Mouse (Mus musculus): ENCODE measurements around the gene Grm4. TPM values are rescaled to one million over a fixed set of nuclear protein-coding genes. Genes with fewer than 3 reads are reported as not detected.
"Not testable (repeated sequence)": the region's sequence is repeated elsewhere in the genome, so short reads cannot be mapped to it uniquely, and the experiment has no call there.

The Grm4 gene
- polyA plus RNA-seq, 1 experiment from 2014 or later = 1.3 TPM

DNA sequence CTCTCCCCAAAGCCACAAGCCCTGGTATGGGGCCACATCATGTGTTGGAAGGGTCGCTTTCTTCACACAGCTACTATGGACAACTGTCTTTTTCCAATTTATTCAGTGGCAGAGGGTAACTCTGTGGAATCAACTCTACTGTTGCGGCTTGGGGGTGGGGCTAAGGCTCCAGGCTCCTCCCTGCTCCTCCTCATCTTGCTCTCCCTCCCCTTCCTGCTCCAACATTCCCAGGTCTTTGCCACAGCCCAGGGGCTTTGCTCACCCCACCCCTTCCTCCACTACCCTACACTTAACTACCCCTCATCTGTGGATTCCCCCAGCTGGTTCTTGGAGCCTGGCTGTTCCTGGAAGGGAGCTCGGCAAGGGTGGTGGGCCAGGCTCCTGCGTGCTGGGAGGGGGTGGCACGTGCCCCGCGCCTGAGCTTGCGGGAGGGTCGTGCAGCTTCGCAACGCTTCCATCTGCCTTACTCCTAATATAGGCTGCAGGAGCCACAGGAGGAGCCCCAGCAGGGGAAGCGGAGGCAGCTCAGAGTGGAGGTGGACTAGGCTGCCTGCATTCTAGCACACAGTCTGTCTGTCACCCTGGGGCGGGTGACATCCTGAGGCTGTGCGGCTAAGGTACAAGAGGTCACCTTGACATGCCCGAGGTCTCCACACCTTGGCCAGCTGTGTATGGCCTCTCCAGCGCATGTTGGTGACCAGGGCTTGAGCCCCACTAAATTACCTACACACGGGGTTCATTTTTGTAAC, 135.5 kb downstream of the Grm4 start:
- ATAC-seq (replicated peaks; ENCODE audit: low FRiP score) (no peak), DNase-seq (ENCODE audit: low spot score) (no peak)
- no peak overlapping the region for H3K27ac ChIP-seq (ENCODE audit: low read depth, low read length)
- no peak overlapping the region for H3K9ac ChIP-seq (ENCODE audit: low read length)
- no peak overlapping the region for H3K4me2 ChIP-seq (ENCODE audit: low read depth, low read length, severe bottlenecking)
- no peaks in the 10 kb centered on the region for H3K9me3 ChIP-seq (ENCODE audit: control insufficient read depth, low read length)
- H3K4me3 ChIP-seq (ENCODE audit: low read depth, low read length) = no peak overlapping the region
- no peaks in the 10 kb centered on the region for H3K27me3 ChIP-seq (ENCODE audit: control insufficient read depth, insufficient read depth, low read length)
- WGBS = 46% methylated on average over 17 of the region's 17 CpGs
- peaks cover 3% of the 10 kb centered on the region; the same call in 1 of the 2 replicates for H3K4me1 ChIP-seq (replicated peaks; ENCODE audit: control insufficient read depth, insufficient read depth, low read length)
- H3K36me3 ChIP-seq (ENCODE audit: control insufficient read depth, insufficient read depth, low read length) = no peaks in the 10 kb centered on the region

DNA sequence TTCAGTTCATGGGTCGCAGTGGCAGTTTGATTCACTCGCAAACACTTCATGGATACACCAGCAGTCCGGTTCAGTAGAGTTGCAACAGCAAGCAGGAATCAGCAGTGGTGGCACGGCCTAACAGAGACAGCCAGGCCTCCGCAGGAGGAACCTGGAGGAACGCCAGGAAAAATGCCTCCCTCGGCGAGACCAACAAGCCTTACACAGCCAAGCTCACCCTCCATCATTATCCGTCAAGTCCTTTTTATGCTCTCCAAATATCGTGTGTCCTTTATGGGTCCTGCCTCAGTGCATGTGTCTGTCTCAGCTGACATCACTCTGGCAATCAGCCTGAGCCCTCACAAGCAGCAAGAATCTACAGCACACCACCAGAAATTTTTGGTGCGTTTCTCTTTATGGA, 138.3 kb downstream of the Grm4 start:
- DNase-seq (ENCODE audit: low spot score) = no peak
- no peaks in the 10 kb centered on the region; the same call in 1 of the 2 replicates for H3K9me3 ChIP-seq (ENCODE audit: control insufficient read depth, low read length)
- H3K4me3 ChIP-seq (ENCODE audit: low read depth, low read length) = no peak overlapping the region
- no peak overlapping the region for H3K9ac ChIP-seq (ENCODE audit: low read length)
- H3K36me3 ChIP-seq (ENCODE audit: control insufficient read depth, insufficient read depth, low read length) = no peaks in the 10 kb centered on the region
- no peak overlapping the region for H3K4me2 ChIP-seq (ENCODE audit: low read depth, low read length, severe bottlenecking)
- H3K4me1 ChIP-seq (replicated peaks; ENCODE audit: control insufficient read depth, insufficient read depth, low read length) = no peaks in the 10 kb centered on the region; the same call in 1 of the 2 replicates
- 93% methylated on average over 11 of the region's 11 CpGs for WGBS
- ATAC-seq (replicated peaks; ENCODE audit: low FRiP score) = no peak
- H3K27ac ChIP-seq (ENCODE audit: low read depth, low read length) = no peak overlapping the region
- no peaks in the 10 kb centered on the region for H3K27me3 ChIP-seq (ENCODE audit: control insufficient read depth, insufficient read depth, low read length)

DNA sequence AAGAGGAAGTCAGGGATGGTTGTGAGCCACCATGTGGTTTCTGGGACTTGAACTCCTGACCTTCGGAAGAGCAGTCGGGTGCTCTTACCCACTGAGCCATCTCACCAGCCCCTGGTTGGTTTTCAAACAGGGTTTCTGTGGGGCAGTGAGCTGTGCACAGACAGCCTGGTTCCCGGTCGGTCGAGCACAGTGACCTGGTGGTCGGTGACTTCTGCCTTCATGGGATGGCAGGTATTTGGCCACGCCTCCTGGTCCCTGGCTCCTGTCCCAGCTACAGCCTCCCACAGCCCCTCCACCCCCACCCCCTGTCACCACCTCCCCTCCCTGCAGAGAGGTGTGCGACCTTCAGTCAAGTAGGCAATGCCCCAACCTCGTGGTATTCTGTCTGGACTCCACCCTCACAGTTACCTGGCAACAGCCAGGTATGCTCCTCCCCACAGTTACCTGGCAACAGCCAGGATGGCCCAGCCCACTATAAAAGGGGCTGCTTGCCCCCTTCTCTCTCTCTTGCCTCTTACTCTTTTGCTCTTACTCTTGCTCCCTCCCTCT, 140.2 kb downstream of the Grm4 start:
- H3K4me2 ChIP-seq (ENCODE audit: low read depth, low read length, severe bottlenecking); ATAC-seq (replicated peaks; ENCODE audit: low FRiP score); H3K4me3 ChIP-seq (ENCODE audit: low read depth, low read length); H3K36me3 ChIP-seq (ENCODE audit: control insufficient read depth, insufficient read depth, low read length); H3K27me3 ChIP-seq (ENCODE audit: control insufficient read depth, insufficient read depth, low read length); DNase-seq (ENCODE audit: low spot score); H3K9me3 ChIP-seq (ENCODE audit: control insufficient read depth, low read length); H3K27ac ChIP-seq (ENCODE audit: low read depth, low read length); H3K9ac ChIP-seq (ENCODE audit: low read length); H3K4me1 ChIP-seq (replicated peaks; ENCODE audit: control insufficient read depth, insufficient read depth, low read length): not testable (repeated sequence)
- WGBS = 73% methylated on average over 9 of the region's 9 CpGs

DNA sequence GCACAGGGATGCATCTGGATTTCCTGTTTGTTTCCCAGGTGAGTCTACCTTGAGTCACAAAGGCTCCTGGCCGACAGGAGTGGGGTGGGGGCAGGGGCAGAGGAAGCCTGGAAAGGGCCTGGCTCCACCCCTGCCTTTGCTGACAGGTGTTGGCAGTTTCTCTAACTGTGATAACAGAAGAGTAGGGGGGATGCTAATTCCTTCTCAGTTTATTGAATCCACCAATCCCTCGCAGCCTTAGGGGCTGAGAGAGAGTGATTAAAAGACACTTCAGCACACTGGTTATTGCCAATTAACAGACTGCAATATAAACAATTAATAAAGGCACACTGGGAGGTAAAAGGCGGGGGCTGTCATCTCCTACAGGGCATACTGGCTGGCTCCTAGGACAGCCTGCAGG, 142.2 kb downstream of the Grm4 start:
- H3K9me3 ChIP-seq (ENCODE audit: control insufficient read depth, low read length) = no peaks in the 10 kb centered on the region; the same call in 1 of the 2 replicates
- H3K27ac ChIP-seq (ENCODE audit: low read depth, low read length) = no peak overlapping the region
- ATAC-seq (replicated peaks; ENCODE audit: low FRiP score) = no peak
- DNase-seq (ENCODE audit: low spot score) = no peak
- H3K27me3 ChIP-seq (ENCODE audit: control insufficient read depth, insufficient read depth, low read length) = no peaks in the 10 kb centered on the region
- H3K4me3 ChIP-seq (ENCODE audit: low read depth, low read length) = no peak overlapping the region
- no peak overlapping the region for H3K9ac ChIP-seq (ENCODE audit: low read length)
- H3K4me2 ChIP-seq (ENCODE audit: low read depth, low read length, severe bottlenecking) = no peak overlapping the region
- no peaks in the 10 kb centered on the region for H3K4me1 ChIP-seq (replicated peaks; ENCODE audit: control insufficient read depth, insufficient read depth, low read length)
- H3K36me3 ChIP-seq (ENCODE audit: control insufficient read depth, insufficient read depth, low read length) = no peaks in the 10 kb centered on the region
- 34% methylated on average over 3 of the region's 3 CpGs for WGBS

DNA sequence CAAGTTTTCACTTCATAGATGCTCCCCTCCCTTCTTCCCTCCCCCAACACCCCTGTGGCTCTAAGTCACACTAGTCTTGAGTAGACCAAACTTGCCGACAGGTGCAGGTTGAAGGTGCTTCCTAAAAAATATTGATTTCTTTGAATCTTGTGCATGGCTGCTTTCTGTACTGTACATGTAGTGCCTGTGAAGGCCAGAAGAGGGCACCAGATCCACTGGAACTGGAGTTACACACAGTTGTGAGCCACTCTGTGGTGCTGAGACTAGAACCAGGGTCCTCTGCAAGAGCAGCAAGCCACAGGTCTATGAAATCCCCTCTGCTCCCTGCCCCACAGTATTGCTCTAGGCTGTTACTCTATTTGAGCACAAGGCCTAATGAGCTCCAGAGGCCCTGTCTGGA, 144.1 kb downstream of the Grm4 start:
- Histone ChIP-seq H3K4me2 (ENCODE audit: low read depth, low read length, severe bottlenecking) (no peak overlapping the region), H3K27me3 (ENCODE audit: control insufficient read depth, insufficient read depth, low read length) (no peaks in the 10 kb centered on the region), H3K4me1 (replicated peaks; ENCODE audit: control insufficient read depth, insufficient read depth, low read length) (no peaks in the 10 kb centered on the region), H3K9me3 (ENCODE audit: control insufficient read depth, low read length) (no peaks in the 10 kb centered on the region; the same call in 1 of the 2 replicates), H3K36me3 (ENCODE audit: control insufficient read depth, insufficient read depth, low read length) (no peaks in the 10 kb centered on the region), H3K9ac (ENCODE audit: low read length) (no peak overlapping the region), H3K4me3 (ENCODE audit: low read depth, low read length) (no peak overlapping the region), H3K27ac (ENCODE audit: low read depth, low read length) (no peak overlapping the region)
- 100% methylated on average over 1 of the region's 1 CpGs for WGBS
- ATAC-seq (replicated peaks; ENCODE audit: low FRiP score) (no peak), DNase-seq (ENCODE audit: low spot score) (no peak)

DNA sequence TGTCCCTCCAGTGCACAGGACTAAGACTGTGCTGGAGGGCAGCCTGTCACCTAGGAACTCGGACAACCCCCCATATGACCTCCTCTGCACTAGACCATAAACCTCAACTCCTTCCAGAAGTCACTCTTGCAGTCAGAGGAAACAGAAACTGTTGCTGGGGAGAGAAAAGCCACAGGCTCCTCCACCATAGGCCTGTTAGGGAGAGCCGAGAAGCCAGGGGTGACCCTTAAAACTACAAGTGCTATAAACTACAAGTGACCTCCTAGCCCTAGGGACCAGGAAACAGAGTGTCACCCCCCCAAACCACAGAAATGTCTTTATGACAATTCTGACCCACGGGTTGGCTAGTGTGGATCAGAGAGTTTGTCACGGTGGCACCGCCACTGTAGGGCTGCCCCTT, 145.7 kb downstream of the Grm4 start:
- Histone ChIP-seq H3K4me3 (ENCODE audit: low read depth, low read length) (no peak overlapping the region), H3K9me3 (ENCODE audit: control insufficient read depth, low read length) (no peaks in the 10 kb centered on the region; the same call in 1 of the 2 replicates), H3K4me2 (ENCODE audit: low read depth, low read length, severe bottlenecking) (no peak overlapping the region), H3K27ac (ENCODE audit: low read depth, low read length) (no peak overlapping the region), H3K4me1 (replicated peaks; ENCODE audit: control insufficient read depth, insufficient read depth, low read length) (no peaks in the 10 kb centered on the region), H3K36me3 (ENCODE audit: control insufficient read depth, insufficient read depth, low read length) (no peaks in the 10 kb centered on the region), H3K9ac (ENCODE audit: low read length) (no peak overlapping the region), H3K27me3 (ENCODE audit: control insufficient read depth, insufficient read depth, low read length) (no peaks in the 10 kb centered on the region)
- ATAC-seq (replicated peaks; ENCODE audit: low FRiP score) = no peak
- no peak for DNase-seq (ENCODE audit: low spot score)
- 90% methylated on average over 5 of the region's 5 CpGs for WGBS

Other genes with a start within 250 kb of the Grm4 start
- gene Hmga1, start 35.1 kb upstream of the Grm4 start, polyA plus RNA-seq (2014; fragmentation: Nextera tagmentation; extraction: Ambion mirVana) = 427 and 461 TPM in 2 replicates
- 14.6 and 16.7 TPM in 2 replicates for gene AI413582, start 44.4 kb upstream of the Grm4 start, polyA plus RNA-seq (2014; fragmentation: Nextera tagmentation; extraction: Ambion mirVana)
- 50.5 and 56.8 TPM in 2 replicates for gene Nudt3, start 102.1 kb upstream of the Grm4 start, polyA plus RNA-seq (2014; fragmentation: Nextera tagmentation; extraction: Ambion mirVana)
- not detected in 2 replicates for gene RPS10-NUDT3, start 113.8 kb upstream of the Grm4 start, polyA plus RNA-seq (2014; fragmentation: Nextera tagmentation; extraction: Ambion mirVana)
- 803 and 835 TPM in 2 replicates for gene Rps10, start 115.3 kb upstream of the Grm4 start, polyA plus RNA-seq (2014; fragmentation: Nextera tagmentation; extraction: Ambion mirVana)
- gene Pacsin1, start 134.1 kb upstream of the Grm4 start, polyA plus RNA-seq (2014; fragmentation: Nextera tagmentation; extraction: Ambion mirVana) = 4.7 and 5.3 TPM in 2 replicates
- 0.15 TPM in 1 of 2 replicates, not detected in the other for gene Spdef, start 207.6 kb upstream of the Grm4 start, polyA plus RNA-seq (2014; fragmentation: Nextera tagmentation; extraction: Ambion mirVana)